Mouse (Mus musculus) CH12.LX (cell line): ENCODE data around the gene Rcan3.

Experiments used
- EP300 ChIP-seq: IDR thresholded peaks from 2 replicates; pipeline ENCODE4 v1.6.1; 2011; ENCODE audit warnings: low read length, improper control_type of control experiment
- POLR2A ChIP-seq: IDR thresholded peaks from 2 replicates; pipeline ENCODE4 v1.6.1; 2011; ENCODE audit warnings: low read depth, mild to moderate bottlenecking, improper control_type of control experiment, low read length

- TF ChIP-seq EP300 (no peak), POLR2A (no peak)
Observed at GRCm38 (mm10) chr4:135393381-135393780, 40.3 kb downstream of the Rcan3 start.
